Mouse (Mus musculus) kidney, postnatal 0 days (tissue): ENCODE measurements around the gene Dpt. TPM values are rescaled to one million over a fixed set of nuclear protein-coding genes. Genes with fewer than 3 reads are reported as not detected.

ENCODE experiments used
- ATAC-seq: fragments of 200-750 bp; cut with Nextera tagmentation; replicated peaks from 2 replicates; pipeline ENCODE4 v1.8.0; 2017; ENCODE audit warnings: low read depth, moderate number of reproducible peaks, moderate TSS enrichment, moderate library complexity; ENCODE audit not compliant: low FRiP score
- DNase-seq: peaks from one replicate; pipeline ENCODE4 v3.0.0-alpha.2; 2016; ENCODE audit warnings: low spot score
- H3K27ac ChIP-seq: fragments of 300-500 bp; sonication (generic); 2 replicates; pipeline ENCODE4 v1.5.1; 2014; ENCODE audit warnings: mild to moderate bottlenecking
- H3K27me3 ChIP-seq: fragments of 300-500 bp; sonication (generic); 2 replicates; pipeline ENCODE4 v1.6.1; 2014; ENCODE audit warnings: low read length, mixed read lengths; ENCODE audit not compliant: insufficient read depth
- H3K36me3 ChIP-seq: fragments of 300-500 bp; sonication (generic); 2 replicates; pipeline ENCODE4 v1.6.1; 2014; ENCODE audit warnings: low read length, mixed read lengths; ENCODE audit not compliant: insufficient read depth
- H3K4me1 ChIP-seq: fragments of 300-500 bp; sonication (generic); replicated peaks from 2 replicates; pipeline ENCODE4 v1.6.1; 2014; ENCODE audit warnings: antibody characterized with exemption, low read length, mixed read lengths; ENCODE audit not compliant: insufficient read depth
- H3K4me2 ChIP-seq: fragments of 300-500 bp; sonication (generic); 2 replicates; pipeline ENCODE4 v1.6.1; 2014; ENCODE audit warnings: mild to moderate bottlenecking, low read length, moderate library complexity, mixed read lengths
- H3K4me3 ChIP-seq: fragments of 300-500 bp; sonication (generic); replicated peaks from 2 replicates; pipeline ENCODE4 v1.5.1; 2014; ENCODE audit warnings: low read depth, low read length
- H3K9ac ChIP-seq: fragments of 300-500 bp; sonication (generic); 2 replicates; pipeline ENCODE4 v1.6.1; 2014; ENCODE audit warnings: low read depth, low read length
- H3K9me3 ChIP-seq: fragments of 300-500 bp; sonication (generic); replicated peaks from 2 replicates; pipeline ENCODE4 v1.6.1; 2016; ENCODE audit warnings: low read length, inconsistent platforms, mixed read lengths
- CTCF ChIP-seq: IDR thresholded peaks from 2 replicates; pipeline ENCODE4 v1.5.1; 2016; ENCODE audit warnings: antibody characterized with exemption, low read depth, mild to moderate bottlenecking, moderate library complexity
- WGBS: fragments of 180-500 bp; shearing (Covaris S2); extraction: QIAGEN DNeasy Blood & Tissue Kit; methylation state at CpG from one replicate; pipeline ENCODE4 v1.1.7; 2014; 5-methylcytosine and 5-hydroxymethylcytosine counted together
- polyA plus RNA-seq: library from polyadenylated mRNA; unstranded; fragments of >200 nt; fragmentation: Nextera tagmentation; extraction: Ambion mirVana; gene quantifications from 2 replicates; pipeline ENCODE4 v1.2.1, GENCODE M21; 2015

Dpt gene
- polyA plus RNA-seq, 1 experiment from 2014 or later, result 3.5 TPM

GRCm38 (mm10) chr1:164797746-164798285 lies 1.4 kb downstream of the Dpt start:
- Histone ChIP-seq H3K4me3 (no peak overlapping the region), H3K9ac (no peak overlapping the region), H3K36me3 (no peaks in the 10 kb centered on the region), H3K4me1 (no peaks in the 10 kb centered on the region), H3K27ac (no peak overlapping the region), H3K9me3 (no peaks in the 10 kb centered on the region), H3K4me2 (no peak overlapping the region), H3K27me3 (no peaks in the 10 kb centered on the region)
- TF ChIP-seq CTCF, result no peak
- ATAC-seq, result no peak
- 82% methylated on average over 1 of the region's 1 CpGs for WGBS
- no peak for DNase-seq

- no peaks in the 10 kb centered on the region for H3K9me3 ChIP-seq
- H3K9ac ChIP-seq, result no peak overlapping the region
- H3K36me3 ChIP-seq, result no peaks in the 10 kb centered on the region
- no peak overlapping the region for H3K27ac ChIP-seq
- no peaks in the 10 kb centered on the region for H3K4me1 ChIP-seq
- no peak for TF ChIP-seq CTCF
- no peak overlapping the region for H3K4me2 ChIP-seq
- WGBS, result 58% methylated on average over 1 of the region's 1 CpGs
- ATAC-seq (no peak), DNase-seq (no peak)
- no peaks in the 10 kb centered on the region for H3K27me3 ChIP-seq
- H3K4me3 ChIP-seq, result no peak overlapping the region
Observed at GRCm38 (mm10) chr1:164798471-164798922, 2.1 kb downstream of the Dpt start.

GRCm38 (mm10) chr1:164799161-164799560 lies 2.7 kb downstream of the Dpt start:
- H3K9me3 ChIP-seq, result no peaks in the 10 kb centered on the region
- 67% methylated on average over 3 of the region's 3 CpGs for WGBS
- H3K9ac ChIP-seq, result no peak overlapping the region
- H3K4me1 ChIP-seq, result no peaks in the 10 kb centered on the region
- H3K4me2 ChIP-seq, result no peak overlapping the region
- no peak overlapping the region for H3K27ac ChIP-seq
- no peak overlapping the region for H3K4me3 ChIP-seq
- no peak for TF ChIP-seq CTCF
- ATAC-seq (no peak), DNase-seq (no peak)
- no peaks in the 10 kb centered on the region for H3K36me3 ChIP-seq
- H3K27me3 ChIP-seq, result no peaks in the 10 kb centered on the region

DNA sequence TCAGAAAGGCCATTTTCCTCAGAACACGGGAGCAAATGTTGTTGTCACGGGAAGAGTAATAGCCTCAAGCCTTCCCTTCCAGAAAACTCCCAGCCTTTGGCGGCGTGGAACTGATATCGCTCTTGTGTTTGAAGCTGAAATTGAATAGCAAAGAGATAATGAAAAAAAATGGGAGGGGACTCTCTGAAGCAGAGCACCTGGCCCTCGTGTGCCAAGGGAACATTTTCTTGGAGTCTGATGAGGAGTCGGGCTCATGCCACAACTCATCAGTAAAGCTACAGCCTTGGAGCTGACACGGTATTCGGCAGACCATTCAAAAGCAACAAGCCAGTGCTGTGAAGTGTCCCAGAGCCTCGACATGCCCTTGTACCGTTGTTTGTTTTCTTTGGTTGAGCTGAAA lies 7.8 kb downstream of the Dpt start:
- 25% methylated on average over 11 of the region's 11 CpGs for WGBS
- ATAC-seq (no peak; the same call in 1 of the 2 replicates), DNase-seq (peak; percentile 54)
- no peak for TF ChIP-seq CTCF
- Histone ChIP-seq H3K4me3 (no peak overlapping the region), H3K9me3 (no peaks in the 10 kb centered on the region), H3K36me3 (no peaks in the 10 kb centered on the region), H3K4me1 (no peaks in the 10 kb centered on the region), H3K27me3 (no peaks in the 10 kb centered on the region), H3K9ac (no peak overlapping the region), H3K4me2 (no peak overlapping the region), H3K27ac (no peak overlapping the region)

GRCm38 (mm10) chr1:164804751-164805435 lies 8.4 kb downstream of the Dpt start:
- no peak for TF ChIP-seq CTCF
- H3K27me3 ChIP-seq, result no peaks in the 10 kb centered on the region
- no peak overlapping the region for H3K9ac ChIP-seq
- no peaks in the 10 kb centered on the region for H3K36me3 ChIP-seq
- no peak overlapping the region for H3K4me2 ChIP-seq
- no peak for ATAC-seq
- H3K9me3 ChIP-seq, result no peaks in the 10 kb centered on the region
- DNase-seq, result no peak
- H3K27ac ChIP-seq, result no peak overlapping the region
- no peaks in the 10 kb centered on the region for H3K4me1 ChIP-seq
- no peak overlapping the region for H3K4me3 ChIP-seq
- WGBS, result 74% methylated on average over 10 of the region's 10 CpGs

- 65% methylated on average over 2 of the region's 2 CpGs for WGBS
- DNase-seq, result peak; percentile 42
- no peaks in the 10 kb centered on the region for H3K27me3 ChIP-seq
- no peaks in the 10 kb centered on the region for H3K9me3 ChIP-seq
- no peaks in the 10 kb centered on the region for H3K4me1 ChIP-seq
- no peak overlapping the region for H3K4me3 ChIP-seq
- TF ChIP-seq CTCF, result no peak
- no peak overlapping the region for H3K27ac ChIP-seq
- no peak for ATAC-seq
- no peaks in the 10 kb centered on the region for H3K36me3 ChIP-seq
- H3K4me2 ChIP-seq, result no peak overlapping the region
- H3K9ac ChIP-seq, result no peak overlapping the region
Observed at GRCm38 (mm10) chr1:164809371-164809770, 12.9 kb downstream of the Dpt start.
